Mouse (Mus musculus) megakaryocyte, embryonic 14.5 days (primary cell): ENCODE data around the gene Pex6.

ENCODE experiments used
- FLI1 ChIP-seq: IDR thresholded peaks from 2 replicates; pipeline ENCODE4 v1.6.1; 2012; ENCODE audit warnings: low read length, inconsistent platforms, mixed read lengths
- GATA1 ChIP-seq: IDR thresholded peaks from 3 replicates; pipeline ENCODE4 v1.6.1; 2012; ENCODE audit warnings: mixed read lengths, low read length, inconsistent platforms, borderline replicate concordance

GRCm38 (mm10) chr17:46773278-46774130 lies 62.2 kb downstream of the Pex6 start:
- no peak for TF ChIP-seq GATA1
- TF ChIP-seq FLI1, result no peak
